Mouse (Mus musculus) forebrain, embryonic 14.5 days (tissue): ENCODE measurements at regions not wholly inside any gene's neighbourhood (a gene's known extent, or its start where the extent isn't known, plus 50 kb on each side); places are given as distances from the start of the nearest gene placed in this dataset.
A peak's percentile ranks its signal among the peaks of the same experiment; 100 is the strongest.

Experiments
- ATAC-seq: fragments of 200-750 bp; cut with Nextera tagmentation; 2 replicates; pipeline ENCODE4 v1.8.0; 2017; ENCODE audit warnings: mild to moderate bottlenecking, moderate library complexity
- DNase-seq: peaks from one replicate; pipeline ENCODE4 v3.0.0-alpha.2; 2015; ENCODE audit warnings: low spot score
- H3K27ac ChIP-seq: fragments of 300-500 bp; sonication (generic); 2 replicates; pipeline ENCODE4 v1.5.1; 2014; ENCODE audit warnings: low read depth, mild to moderate bottlenecking, control low read depth, low read length, moderate library complexity
- H3K27me3 ChIP-seq: fragments of 300-500 bp; sonication (generic); replicated peaks from 2 replicates; pipeline ENCODE4 v1.6.1; 2014; ENCODE audit warnings: low read length, control low read depth, mixed read lengths; ENCODE audit not compliant: control insufficient read depth, insufficient read depth
- H3K36me3 ChIP-seq: fragments of 300-500 bp; sonication (generic); 2 replicates; pipeline ENCODE4 v1.6.1; 2014; ENCODE audit warnings: low read length, control low read depth; ENCODE audit not compliant: control insufficient read depth, insufficient read depth
- H3K4me1 ChIP-seq: fragments of 300-500 bp; sonication (generic); 2 replicates; pipeline ENCODE4 v1.6.1; 2014; ENCODE audit warnings: antibody characterized with exemption, low read length, control low read depth; ENCODE audit not compliant: control insufficient read depth, insufficient read depth
- H3K4me2 ChIP-seq: fragments of 300-500 bp; sonication (generic); 2 replicates; pipeline ENCODE4 v1.6.1; 2014; ENCODE audit warnings: mild to moderate bottlenecking, control low read depth, low read length
- H3K4me3 ChIP-seq: fragments of 300-500 bp; sonication (generic); 2 replicates; pipeline ENCODE4 v1.5.1; 2014; ENCODE audit warnings: low read depth, low read length, control low read depth
- H3K9ac ChIP-seq: fragments of 300-500 bp; sonication (generic); 2 replicates; pipeline ENCODE4 v1.6.1; 2014; ENCODE audit warnings: mild to moderate bottlenecking, low read length, control low read depth, moderate library complexity
- H3K9me3 ChIP-seq: fragments of 300-500 bp; sonication (generic); replicated peaks from 2 replicates; pipeline ENCODE4 v1.6.1; 2016; ENCODE audit warnings: low read length, control low read depth, mixed read lengths; ENCODE audit not compliant: control insufficient read depth
- WGBS: fragments of 180-500 bp; shearing (Covaris S2); extraction: QIAGEN DNeasy Blood & Tissue Kit; methylation state at CpG from one replicate; pipeline ENCODE4 v1.1.7; 2014; 5-methylcytosine and 5-hydroxymethylcytosine counted together

DNA sequence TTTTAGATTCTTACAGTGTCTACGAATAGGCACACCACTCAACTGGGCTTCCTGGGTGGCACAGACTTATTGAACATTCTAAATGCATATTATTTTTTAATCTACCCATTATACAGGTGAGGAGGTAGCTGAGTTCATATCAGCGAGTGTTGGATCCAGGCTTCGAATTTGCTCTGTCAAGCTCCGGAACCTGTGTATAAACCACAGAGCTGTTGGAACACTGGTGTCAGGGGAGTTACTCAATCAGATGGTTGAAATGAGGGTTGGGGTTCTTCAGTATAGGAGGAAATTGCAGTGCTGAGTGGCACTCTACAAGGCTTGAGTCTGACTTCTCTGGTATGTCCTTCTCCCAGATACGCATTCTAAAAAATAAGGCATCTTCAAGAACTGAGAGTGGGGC lies 263.1 kb downstream of the Maf start:
- no peak overlapping the region for H3K9ac ChIP-seq
- H3K4me1 ChIP-seq, result no peaks in the 10 kb centered on the region
- no peaks in the 10 kb centered on the region for H3K36me3 ChIP-seq
- H3K27ac ChIP-seq, result no peak overlapping the region
- DNase-seq, result no peak
- no peaks in the 10 kb centered on the region for H3K9me3 ChIP-seq
- no peak overlapping the region for H3K4me3 ChIP-seq
- 95% methylated on average over 5 of the region's 5 CpGs for WGBS
- ATAC-seq, result no peak
- H3K27me3 ChIP-seq, result no peaks in the 10 kb centered on the region
- no peak overlapping the region for H3K4me2 ChIP-seq

DNA sequence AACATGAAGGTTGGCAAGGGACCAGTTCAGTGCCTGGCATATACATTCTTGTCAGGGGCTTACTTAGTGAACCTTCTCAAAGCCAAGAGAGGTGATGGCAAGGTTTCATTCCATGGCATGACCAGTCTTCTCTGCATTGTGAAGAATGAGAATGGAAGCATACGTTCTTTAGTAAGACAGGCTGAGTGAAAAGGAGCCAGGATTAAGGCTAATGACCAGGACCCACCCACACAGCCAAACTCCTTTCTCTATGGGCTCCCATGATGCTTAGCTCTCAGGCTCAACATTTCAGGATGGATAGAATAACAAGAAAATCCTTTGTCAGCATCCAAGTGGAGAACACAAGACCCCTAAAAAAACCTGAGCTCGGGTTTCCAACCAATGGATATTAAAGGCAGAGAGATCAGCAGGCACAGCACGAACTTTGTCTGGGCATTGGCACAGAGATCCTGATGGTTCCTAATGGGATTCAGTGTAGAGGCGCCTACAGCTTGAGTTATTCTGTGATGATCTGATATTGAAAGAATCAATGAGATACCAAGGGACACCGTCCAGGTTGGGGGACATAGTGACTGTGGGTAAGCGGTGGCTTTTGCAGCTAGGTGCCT lies 265.5 kb downstream of the Maf start:
- Histone ChIP-seq H3K4me2 (no peak overlapping the region), H3K27me3 (no peaks in the 10 kb centered on the region), H3K36me3 (no peaks in the 10 kb centered on the region), H3K9me3 (no peaks in the 10 kb centered on the region), H3K27ac (no peak overlapping the region), H3K9ac (no peak overlapping the region), H3K4me3 (no peak overlapping the region), H3K4me1 (no peaks in the 10 kb centered on the region)
- ATAC-seq, result peak; percentile 83
- peak; percentile 80 for DNase-seq
- WGBS, result 25% methylated on average over 6 of the region's 6 CpGs

DNA sequence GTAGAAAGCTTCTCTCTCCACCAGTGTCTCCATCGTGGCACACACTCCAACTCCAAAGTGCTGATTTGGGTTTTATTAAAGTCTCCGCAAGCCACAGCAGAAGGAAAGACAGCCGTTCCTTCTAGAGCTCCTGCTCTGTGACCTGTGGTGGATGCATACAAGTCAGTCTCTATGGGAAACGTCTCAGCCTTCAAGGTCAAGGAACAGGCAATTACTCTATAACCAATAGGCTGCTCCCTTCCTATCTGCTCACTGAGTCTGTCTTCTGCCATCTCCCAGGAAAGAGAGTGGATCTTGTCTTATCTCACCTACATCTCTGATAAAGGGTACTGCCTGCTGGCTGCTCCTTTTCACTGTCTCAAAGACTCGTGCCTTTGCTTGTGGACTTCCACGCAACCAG lies 266.3 kb downstream of the Maf start:
- ATAC-seq, result no peak

DNA sequence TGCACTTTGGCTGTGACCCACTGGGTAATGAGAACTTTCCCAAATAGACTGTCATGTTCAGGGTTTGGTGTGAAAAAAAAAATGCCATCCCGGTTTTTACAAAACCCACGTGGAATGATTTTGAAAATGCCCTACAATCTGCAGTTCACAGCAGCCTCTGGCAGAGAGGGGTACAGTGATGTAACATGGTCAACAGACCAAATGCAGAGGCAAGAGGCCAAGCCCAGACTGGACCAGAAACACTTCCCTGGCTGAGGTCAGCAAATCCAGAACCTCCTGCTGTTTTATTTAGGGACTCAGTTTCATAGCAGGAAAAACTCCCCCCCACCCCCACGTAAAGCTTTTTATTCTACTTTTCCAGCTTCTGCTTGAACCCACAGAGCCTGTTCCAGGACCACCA lies 267.4 kb downstream of the Maf start:
- H3K27ac ChIP-seq, result no peak overlapping the region
- no peaks in the 10 kb centered on the region for H3K9me3 ChIP-seq
- H3K4me3 ChIP-seq, result no peak overlapping the region
- no peaks in the 10 kb centered on the region for H3K4me1 ChIP-seq
- H3K27me3 ChIP-seq, result no peaks in the 10 kb centered on the region
- H3K4me2 ChIP-seq, result no peak overlapping the region
- DNase-seq, result no peak
- WGBS, result 58% methylated on average over 3 of the region's 3 CpGs
- no peak for ATAC-seq
- H3K36me3 ChIP-seq, result no peaks in the 10 kb centered on the region
- H3K9ac ChIP-seq, result no peak overlapping the region

More for the DNA sequence above, 266.3 kb downstream of the Maf start:
- H3K9me3 ChIP-seq, result no peaks in the 10 kb centered on the region
- no peaks in the 10 kb centered on the region for H3K27me3 ChIP-seq
- H3K27ac ChIP-seq, result no peak overlapping the region
- H3K4me1 ChIP-seq, result no peaks in the 10 kb centered on the region
- H3K36me3 ChIP-seq, result no peaks in the 10 kb centered on the region
- no peak for DNase-seq
- H3K4me2 ChIP-seq, result no peak overlapping the region
- H3K9ac ChIP-seq, result no peak overlapping the region
- H3K4me3 ChIP-seq, result no peak overlapping the region
- WGBS, result 70% methylated on average over 6 of the region's 6 CpGs

DNA sequence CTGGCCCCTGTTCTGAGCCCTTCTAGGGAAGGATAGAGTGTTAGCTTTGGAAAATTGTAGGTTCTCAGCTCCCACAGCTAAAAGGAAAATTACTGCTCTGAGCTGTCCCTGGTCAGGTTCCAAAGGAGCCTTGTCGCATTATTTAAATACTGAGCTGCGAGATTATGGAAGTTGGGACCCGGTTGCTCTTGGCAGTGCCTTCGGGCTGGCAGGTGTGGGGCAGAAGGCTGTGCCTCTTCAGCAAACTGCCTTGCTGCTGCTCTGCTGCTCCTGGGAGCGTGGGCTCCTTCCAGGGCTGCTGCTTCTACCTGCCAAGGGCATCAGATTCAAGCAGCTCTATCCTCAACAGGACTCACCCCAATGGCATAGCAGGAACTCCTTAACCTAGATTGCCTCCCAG lies 268.1 kb downstream of the Maf start:
- Histone ChIP-seq H3K36me3 (no peaks in the 10 kb centered on the region), H3K9ac (no peak overlapping the region), H3K27ac (no peak overlapping the region), H3K4me2 (no peak overlapping the region), H3K27me3 (no peaks in the 10 kb centered on the region), H3K9me3 (no peaks in the 10 kb centered on the region), H3K4me3 (no peak overlapping the region), H3K4me1 (no peaks in the 10 kb centered on the region)
- WGBS, result 63% methylated on average over 5 of the region's 5 CpGs
- DNase-seq, result no peak
- ATAC-seq, result no peak

DNA sequence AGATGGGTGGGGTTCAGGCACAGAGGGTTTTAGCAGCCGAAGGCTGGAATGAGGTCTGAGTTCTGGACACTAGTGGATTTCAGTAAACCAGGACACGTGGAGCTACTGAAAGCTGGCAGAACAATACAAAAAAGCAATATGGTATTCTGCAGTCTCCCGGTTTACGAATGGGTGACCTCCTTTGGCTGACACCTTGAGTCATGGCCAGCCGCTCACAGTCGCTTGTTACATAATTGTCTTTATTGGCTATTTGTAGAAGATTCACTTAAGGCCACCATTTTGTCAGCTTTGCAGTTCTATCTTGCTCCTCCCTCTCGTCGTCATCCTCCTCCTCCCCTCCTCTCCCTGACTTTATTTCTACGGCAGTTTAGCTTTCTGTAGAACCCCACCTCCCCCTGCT lies 269.6 kb downstream of the Maf start:
- Histone ChIP-seq H3K27me3 (no peaks in the 10 kb centered on the region), H3K4me1 (no peaks in the 10 kb centered on the region), H3K36me3 (no peaks in the 10 kb centered on the region), H3K4me2 (no peak overlapping the region), H3K9me3 (no peaks in the 10 kb centered on the region), H3K27ac (no peak overlapping the region), H3K4me3 (no peak overlapping the region), H3K9ac (no peak overlapping the region)
- ATAC-seq, result no peak
- WGBS, result 91% methylated on average over 9 of the region's 9 CpGs
- DNase-seq, result no peak

DNA sequence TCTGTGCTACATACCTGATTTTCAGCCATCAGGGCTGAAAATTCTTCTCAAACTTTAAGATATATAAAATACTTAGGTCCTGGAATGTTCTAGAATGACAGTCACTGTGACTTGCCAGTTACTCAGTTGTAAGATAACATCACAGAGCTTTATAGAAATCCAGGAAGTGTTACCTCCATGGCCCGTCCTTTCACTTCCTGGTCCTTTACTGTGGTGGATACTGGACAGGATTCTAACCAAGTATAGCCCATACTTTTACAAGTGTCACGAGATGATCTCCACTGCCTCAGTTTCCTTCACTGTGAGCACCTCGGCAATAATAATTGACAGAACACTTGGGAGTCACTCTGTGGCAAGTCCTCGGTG lies 271.3 kb downstream of the Maf start:
- Histone ChIP-seq H3K9ac (no peak overlapping the region), H3K4me3 (no peak overlapping the region), H3K36me3 (no peaks in the 10 kb centered on the region), H3K27ac (no peak overlapping the region), H3K4me1 (0 out of 2 replicates have a peak, but pooled peaks cover 2% of the 10 kb centered on the region), H3K4me2 (no peak overlapping the region), H3K27me3 (no peaks in the 10 kb centered on the region), H3K9me3 (no peaks in the 10 kb centered on the region)
- 92% methylated on average over 4 of the region's 4 CpGs for WGBS
- DNase-seq, result no peak
- ATAC-seq, result no peak

DNA sequence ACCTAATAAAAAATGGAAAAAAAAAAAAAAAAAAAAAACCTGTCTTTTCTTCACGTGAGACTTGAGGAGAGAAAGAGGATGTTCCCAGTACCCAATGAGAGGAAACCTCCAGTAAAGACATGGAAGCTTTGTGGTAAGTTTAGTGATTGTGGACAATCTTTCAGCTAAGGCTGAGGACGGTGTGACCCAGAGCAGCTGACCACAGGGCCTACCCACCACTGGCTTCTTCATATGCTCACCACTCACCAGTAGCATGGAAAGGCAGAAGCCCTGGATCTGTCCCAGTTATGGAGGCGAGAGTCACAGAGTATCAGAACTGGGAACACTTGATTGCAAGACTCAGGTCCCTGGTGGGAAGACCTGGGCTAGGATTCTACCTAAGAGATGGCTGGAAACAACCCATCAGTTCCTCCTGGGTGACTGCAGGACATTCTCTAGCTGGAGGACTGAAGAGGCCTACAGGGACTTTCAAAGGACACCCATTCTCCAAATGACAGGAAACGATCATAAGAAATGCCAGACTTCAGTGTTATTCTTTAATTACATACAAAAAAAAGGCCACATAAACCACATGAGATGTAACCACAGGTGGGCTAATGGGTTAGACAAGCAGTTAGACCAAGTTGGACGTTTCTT lies 271.8 kb downstream of the Maf start:
- 0 out of 2 replicates have a peak, but pooled peaks cover 2% of the 10 kb centered on the region for H3K4me1 ChIP-seq
- no peak overlapping the region for H3K4me3 ChIP-seq
- WGBS, result 90% methylated on average over 5 of the region's 5 CpGs
- no peaks in the 10 kb centered on the region for H3K9me3 ChIP-seq
- DNase-seq, result no peak
- no peaks in the 10 kb centered on the region for H3K27me3 ChIP-seq
- no peak overlapping the region for H3K9ac ChIP-seq
- no peak overlapping the region for H3K4me2 ChIP-seq
- no peaks in the 10 kb centered on the region for H3K36me3 ChIP-seq
- no peak for ATAC-seq
- no peak overlapping the region for H3K27ac ChIP-seq

DNA sequence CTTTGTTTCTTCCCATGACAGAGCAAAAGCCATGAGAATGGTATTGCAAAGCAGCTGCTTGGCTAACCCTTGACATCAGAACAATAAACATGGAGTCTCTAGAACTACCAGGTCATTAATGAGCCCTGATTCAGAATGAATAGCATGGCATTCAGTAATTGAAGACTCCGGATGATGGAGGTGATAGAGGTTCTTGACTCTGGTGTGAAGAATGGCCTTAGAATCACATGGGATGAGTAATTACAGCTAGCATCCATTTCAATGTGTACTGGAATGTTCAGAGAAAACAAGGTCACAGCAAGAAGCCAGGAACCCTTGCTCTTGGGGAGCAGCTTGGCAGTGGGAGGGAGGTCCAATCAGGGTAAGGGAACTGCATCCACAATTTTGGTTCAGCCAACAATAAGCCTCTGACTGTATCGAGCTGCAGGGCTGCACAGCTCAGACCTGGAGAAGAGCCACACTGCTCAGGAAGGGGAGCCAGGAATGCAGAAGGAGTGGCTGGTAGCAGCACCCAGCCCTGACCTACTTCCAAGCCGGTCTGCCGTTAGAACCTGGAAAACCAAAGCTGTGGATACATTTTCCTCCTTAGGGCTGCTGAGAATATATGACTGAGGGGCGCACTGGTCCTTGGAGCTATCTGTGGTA lies 275.1 kb downstream of the Maf start:
- no peaks in the 10 kb centered on the region for H3K27me3 ChIP-seq
- H3K4me1 ChIP-seq, result peaks cover 5% of the 10 kb centered on the region; the same call in 1 of the 2 replicates
- H3K4me3 ChIP-seq, result no peak overlapping the region
- WGBS, result 75% methylated on average over 5 of the region's 5 CpGs
- no peaks in the 10 kb centered on the region for H3K9me3 ChIP-seq
- no peak for DNase-seq
- no peak overlapping the region for H3K9ac ChIP-seq
- H3K36me3 ChIP-seq, result no peaks in the 10 kb centered on the region
- ATAC-seq, result no peak
- no peak overlapping the region for H3K27ac ChIP-seq
- H3K4me2 ChIP-seq, result no peak overlapping the region
